Mouse (Mus musculus) layer of hippocampus, postnatal 36 days (tissue): ENCODE results near the gene Rbm34. TPM values are rescaled to one million over a fixed set of nuclear protein-coding genes. Genes with fewer than 3 reads are reported as not detected.
"Not testable (repeated sequence)": the region's sequence is repeated elsewhere in the genome, so short reads cannot be mapped to it uniquely, and the experiment has no call there.

Experiments
- DNase-seq, 2 experiments: peaks; one replicate each; pipeline ENCODE4 v3.0.0; 2022
- total RNA-seq, 2 experiments: library from RNA; stranded (reverse); gene quantifications; 2 replicates each; pipeline ENCODE4 v1.2.3; 2021

Rbm34 gene
- total RNA-seq, 2 experiments from 2014 or later = 10.7 to 12.4 TPM

- no peak for DNase-seq
Observed at GRCm38 (mm10) chr8:126918356-126918755, 52.5 kb downstream of the Rbm34 start.

- no peak for DNase-seq
Observed at GRCm38 (mm10) chr8:126917179-126917905, 53.5 kb downstream of the Rbm34 start.

GRCm38 (mm10) chr8:126916611-126917010, 54.3 kb downstream of the Rbm34 start:
- no peak for DNase-seq

- no peak for DNase-seq
Observed at GRCm38 (mm10) chr8:126914609-126915375, 56.1 kb downstream of the Rbm34 start.

- DNase-seq = not testable (repeated sequence)
Observed at GRCm38 (mm10) chr8:126914107-126914490, 56.8 kb downstream of the Rbm34 start.

DNA sequence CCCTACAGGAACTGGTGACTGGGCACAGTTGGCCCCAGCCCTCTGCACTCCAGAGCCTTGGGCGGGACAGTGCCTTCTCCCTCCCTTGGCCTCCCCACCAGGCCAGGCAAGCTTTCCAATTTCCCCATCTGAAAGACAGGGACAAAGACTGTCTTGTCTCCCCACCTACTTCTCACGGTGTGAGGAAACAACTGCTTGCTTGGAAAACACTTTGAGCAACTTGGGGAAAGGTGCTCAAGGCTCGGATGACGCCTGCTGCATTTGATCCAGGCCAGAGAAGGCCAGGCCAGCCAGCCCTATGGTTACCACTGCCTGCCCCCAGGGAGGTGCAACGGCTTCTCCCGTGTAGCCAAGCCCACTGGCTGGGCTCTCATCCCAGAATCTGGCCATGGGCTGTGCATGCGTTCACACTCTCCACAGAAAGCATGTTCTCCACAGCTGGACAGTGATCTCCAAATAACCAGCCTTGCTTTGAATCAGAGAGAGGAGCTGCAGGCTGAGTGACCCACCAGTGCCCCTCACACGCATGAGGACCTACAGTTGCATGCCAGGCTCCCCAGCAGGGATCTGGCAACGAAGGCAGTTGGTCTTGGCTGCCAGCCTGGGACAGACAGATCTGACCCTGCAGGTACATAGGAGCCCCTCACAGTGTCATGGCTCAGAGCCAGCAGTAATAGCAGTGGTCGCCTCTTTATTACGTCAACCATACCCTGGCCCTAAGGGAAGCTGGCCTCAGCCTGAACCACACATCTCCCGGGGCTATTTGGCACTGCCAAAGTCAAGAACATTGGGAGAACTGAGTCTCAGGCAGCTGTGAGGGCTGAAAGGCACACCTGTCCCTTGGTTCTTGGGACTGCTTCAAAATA, 57.4 kb downstream of the Rbm34 start:
- no peak for DNase-seq

DNA sequence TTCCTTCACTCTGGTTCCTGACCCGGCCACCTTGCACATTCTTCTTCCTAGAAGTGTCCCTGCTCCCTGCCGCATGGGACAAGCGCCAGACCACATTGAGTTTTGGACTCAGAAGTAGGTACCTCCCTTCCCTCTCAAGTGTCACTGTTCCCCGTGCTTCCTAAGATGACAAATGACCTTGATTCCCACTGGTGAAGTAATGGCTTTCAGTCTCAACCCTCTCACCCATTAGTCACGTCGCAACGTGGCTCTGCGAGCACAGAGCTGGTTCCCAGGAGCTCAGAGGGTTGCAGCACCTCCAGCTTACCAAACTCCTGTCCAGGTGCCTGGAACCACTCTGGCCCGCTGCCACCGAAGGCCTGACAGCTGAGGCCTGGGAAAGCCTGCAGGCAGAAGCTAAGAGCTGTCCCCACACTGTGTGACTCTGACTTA, 61.5 kb downstream of the Rbm34 start:
- DNase-seq = no peak

DNA sequence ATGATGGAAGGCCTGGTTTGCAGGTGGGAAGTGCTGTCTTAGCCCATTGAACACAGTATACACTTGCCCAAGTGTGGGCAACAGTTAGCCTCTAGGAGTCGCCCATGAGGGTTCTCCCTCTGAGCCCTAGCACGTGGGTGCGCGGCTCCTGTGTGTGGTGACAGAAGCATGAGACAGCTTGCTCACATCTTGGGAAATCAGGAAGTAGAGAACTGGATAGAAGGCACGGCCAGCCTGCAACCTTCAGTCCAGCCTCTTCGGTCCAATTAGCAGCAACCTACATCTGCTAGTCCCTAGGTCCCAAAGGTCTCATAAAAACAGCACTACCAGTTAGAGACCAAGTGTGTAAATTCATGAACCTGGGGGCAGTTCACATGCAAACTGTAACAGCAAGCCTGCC, 62.1 kb downstream of the Rbm34 start:
- no peak for DNase-seq

- no peak for DNase-seq
Observed at GRCm38 (mm10) chr8:126907968-126908367, 62.9 kb downstream of the Rbm34 start.

GRCm38 (mm10) chr8:126907374-126907773, 63.5 kb downstream of the Rbm34 start:
- no peak for DNase-seq

DNA sequence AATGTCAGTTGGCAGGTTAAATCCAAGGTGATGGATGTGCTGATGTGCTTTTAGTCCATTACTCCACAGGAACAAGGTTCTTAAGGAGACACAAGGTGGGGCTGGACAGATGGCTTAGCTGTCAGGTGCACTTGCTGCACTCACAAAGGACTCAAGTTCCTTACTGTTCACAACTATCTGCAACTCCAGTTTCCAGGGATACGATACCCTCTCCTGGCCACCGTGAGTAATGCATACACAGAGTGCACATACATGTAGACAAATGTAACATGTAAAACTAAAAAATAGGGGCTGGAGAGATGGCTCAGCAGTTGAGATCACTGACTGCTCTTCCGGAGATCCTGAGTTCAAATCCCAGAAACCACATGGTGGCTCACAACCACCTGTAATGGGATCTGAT, 65.5 kb downstream of the Rbm34 start:
- DNase-seq = no peak

DNA sequence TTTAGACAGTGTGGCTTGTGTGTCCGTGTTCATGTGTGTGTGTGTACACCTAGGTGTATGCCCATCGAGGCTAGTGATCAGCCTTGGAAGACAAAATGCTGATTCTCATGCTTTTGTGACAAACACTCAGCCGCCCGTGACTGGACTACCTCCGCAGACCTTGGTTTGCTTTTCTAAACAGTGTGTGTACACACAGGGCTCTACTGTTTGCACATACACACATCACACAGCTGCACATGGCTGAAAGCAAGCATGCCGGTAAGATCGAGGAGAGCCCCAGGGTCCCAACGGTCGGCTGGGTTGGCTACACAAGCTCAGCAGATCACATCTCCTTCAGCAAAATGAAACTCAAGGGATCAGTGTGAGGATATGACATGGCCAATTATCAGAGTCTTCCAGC, 66.9 kb downstream of the Rbm34 start:
- no peak for DNase-seq

DNA sequence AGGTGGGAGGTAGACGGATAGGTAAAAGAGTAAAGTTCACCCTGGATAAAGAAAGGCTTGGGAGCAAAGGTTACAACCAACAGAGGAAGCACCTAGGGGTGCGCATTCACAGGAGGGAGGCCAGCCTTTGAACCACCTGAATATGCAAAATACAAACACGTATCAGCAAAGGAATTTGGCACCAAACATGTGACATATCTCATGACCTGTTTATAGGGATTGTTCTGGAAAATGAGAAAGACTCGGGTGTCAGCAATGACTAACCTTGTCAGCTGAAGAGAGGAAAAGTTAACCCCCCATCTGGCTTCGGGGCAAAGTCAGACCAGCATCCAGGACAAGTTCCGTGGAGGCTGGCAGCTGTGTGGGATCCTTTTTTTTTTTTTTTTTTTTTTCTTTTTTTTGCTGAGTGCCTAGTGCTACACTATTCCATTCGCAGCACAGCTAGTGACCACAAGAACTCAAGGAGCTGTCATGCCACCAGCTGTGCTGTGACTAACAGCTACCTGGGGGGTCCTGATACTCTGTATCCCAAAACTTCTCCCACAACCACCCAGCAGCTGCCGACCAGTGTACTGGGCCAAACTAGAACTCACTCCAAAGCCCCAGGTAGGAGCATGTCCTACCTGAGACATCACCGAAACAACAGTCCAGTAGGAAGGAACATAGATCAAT, 67.5 kb downstream of the Rbm34 start:
- DNase-seq = no peak

DNA sequence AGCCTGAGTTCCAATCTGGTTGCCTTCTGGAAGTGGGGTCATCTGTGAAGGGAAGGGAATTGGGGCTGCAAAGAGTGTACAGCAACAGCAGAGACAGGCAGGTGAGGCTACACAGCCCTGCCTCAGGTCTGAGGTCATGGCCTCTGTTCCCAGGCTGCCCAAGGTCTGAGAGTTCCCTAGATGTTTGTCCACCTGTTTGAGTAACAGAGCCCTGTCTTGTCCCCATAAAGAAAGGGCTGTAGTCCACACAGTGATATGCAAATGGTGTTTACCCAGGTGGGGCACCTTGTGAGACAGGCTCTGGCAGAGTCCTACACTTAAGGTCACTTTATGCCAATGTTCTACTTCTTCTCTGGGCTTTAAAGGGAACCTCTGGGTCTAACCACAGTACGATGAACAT, 69.3 kb downstream of the Rbm34 start:
- no peak for DNase-seq

- DNase-seq = no peak
Observed at GRCm38 (mm10) chr8:126901049-126901448, 69.8 kb downstream of the Rbm34 start.

Other genes starting within 250 kb of the Rbm34 start
- 100 to 1,000 TPM; 206 to 209 TPM for gene Tomm20, start 25.2 kb downstream of the Rbm34 start, total RNA-seq
- 10 to 100 TPM; 19.7 to 32.0 TPM for gene Pard3, start 92.8 kb upstream of the Rbm34 start, total RNA-seq